Comparison of ENCODE assay signal across 9 mouse cellular contexts in genomic region chr15:81904939-81905338, GRCm38 (mm10). TPM values are rescaled to one million over a fixed set of nuclear protein-coding genes. Genes with fewer than 3 reads are reported as not detected.
DNase-seq lines count a peak whose midpoint lies in the region; ATAC-seq and TF ChIP-seq lines count a peak whose summit lies in the region.
"Had no signal": no experiment of that assay in that cellular context is flagged by ENCODE, and none has a peak within 500 bp of the region (broad histone marks: within the 10 kb centered on the region; RNA-seq: fewer than 3 reads in every experiment).

No protein-coding gene starts in this region.

- peak; percentile 92 for TF ChIP-seq CTCF in E14TG2a.4 (conservative IDR thresholded peaks at IDR 0.05; ENCODE audit: low read length)
- TF ChIP-seq CTCF in brain, embryonic 14.5 days (IDR thresholded peaks at IDR 0.05; ENCODE audit: borderline replicate concordance, extremely low read depth, insufficient read depth, insufficient read length), result peak; percentile 70; the same call in 1 of the 2 replicates
- peak; percentile 94 for TF ChIP-seq CTCF in layer of hippocampus, adult 2 months (conservative IDR thresholded peaks at IDR 0.05)

- no peaks in the 10 kb centered on the region for H3K27me3 ChIP-seq in hindbrain, embryonic 10.5 days (ENCODE audit: insufficient read depth, poor library complexity, severe bottlenecking)
- no peaks in the 10 kb centered on the region for H3K27me3 ChIP-seq in hindbrain, embryonic 16.5 days (replicated peaks; ENCODE audit: control insufficient read depth, insufficient read depth, low read length)
- no peaks in the 10 kb centered on the region for H3K27me3 ChIP-seq in E14TG2a.4 (ENCODE audit: insufficient read depth, low read length)

- H3K9me3 ChIP-seq in hindbrain, embryonic 10.5 days, result no peaks in the 10 kb centered on the region
- H3K9me3 ChIP-seq in hindbrain, embryonic 16.5 days (ENCODE audit: control insufficient read depth, low read length), result no peaks in the 10 kb centered on the region
- no peaks in the 10 kb centered on the region for H3K9me3 ChIP-seq in E14TG2a.4 (ENCODE audit: low read length)

- H3K36me3 ChIP-seq in hindbrain, embryonic 10.5 days, result peaks cover 99% of the 10 kb centered on the region
- peaks cover 48% of the 10 kb centered on the region for H3K36me3 ChIP-seq in hindbrain, embryonic 16.5 days (ENCODE audit: control insufficient read depth, insufficient read depth, low read length)
- H3K36me3 ChIP-seq in E14TG2a.4 (ENCODE audit: insufficient read depth, low read length), result peaks cover 99% of the 10 kb centered on the region

- H3K4me2 ChIP-seq in hindbrain, embryonic 16.5 days (ENCODE audit: low read length), result no peak overlapping the region

- H3K27ac ChIP-seq in hindbrain, embryonic 10.5 days, result no peak overlapping the region
- H3K27ac ChIP-seq in hindbrain, embryonic 16.5 days (ENCODE audit: low read depth, low read length), result no peak overlapping the region
- no peak overlapping the region; the same call in 1 of the 2 replicates for H3K27ac ChIP-seq in layer of hippocampus, adult 2 months
- H3K27ac ChIP-seq: macrophage had no signal

- no peak overlapping the region for H3K9ac ChIP-seq in hindbrain, embryonic 16.5 days (ENCODE audit: low read depth, low read length)

- H3K4me3 ChIP-seq in hindbrain, embryonic 10.5 days, result no peak overlapping the region
- H3K4me3 ChIP-seq in hindbrain, embryonic 16.5 days (ENCODE audit: low read length), result no peak overlapping the region
- no peak overlapping the region for H3K4me3 ChIP-seq in E14TG2a.4 (replicated peaks; ENCODE audit: low read length)
- no peak overlapping the region for H3K4me3 ChIP-seq in layer of hippocampus, adult 2 months

- DNase-seq in hindbrain, embryonic 10.5 days (ENCODE audit: low spot score), result peak; percentile 65
- peak; percentile 72 for DNase-seq in brain, embryonic 14.5 days (ENCODE audit: low read depth)
- peak; percentile 57 for DNase-seq in forelimb bud, embryonic 11.5 days (ENCODE audit: low read depth, low spot score)
- peak; percentile 41 to 87 for DNase-seq in layer of hippocampus, adult 2 months (ENCODE audit: low spot score in 2 of 2)
- DNase-seq in spleen, postnatal 36 days (ENCODE audit: low spot score in 2 of 2), result peak; percentile 47 to 67

- no peak for TF ChIP-seq POLR2A in brain, embryonic 14.5 days (IDR thresholded peaks at IDR 0.05; ENCODE audit: borderline replicate concordance, extremely low read depth, insufficient read depth, insufficient read length, poor library complexity, severe bottlenecking)

- H3K4me1 ChIP-seq in hindbrain, embryonic 10.5 days (replicated peaks), result no peaks in the 10 kb centered on the region
- no peaks in the 10 kb centered on the region for H3K4me1 ChIP-seq in hindbrain, embryonic 16.5 days (ENCODE audit: control insufficient read depth, insufficient read depth, low read depth, low read length)
- 0 out of 2 replicates have a peak, but pooled peaks cover 5% of the 10 kb centered on the region for H3K4me1 ChIP-seq in E14TG2a.4 (replicated peaks; ENCODE audit: low read depth, low read length)

- 34% methylated on average over 2 of the region's 2 CpGs for WGBS in hindbrain, embryonic 10.5 days
- WGBS in hindbrain, embryonic 16.5 days, result 35% methylated on average over 2 of the region's 2 CpGs

- no peak for ATAC-seq in hindbrain, embryonic 16.5 days
- ATAC-seq in megakaryocyte progenitor cell, adult 5-6 weeks (replicated peaks; ENCODE audit: poor library complexity), result peak; percentile 77

RNA-seq across cellular contexts. Expression of gene Polr3h, which starts 21.1 kb away (rescaled TPM):
- polyA plus RNA-seq in hindbrain, embryonic 10.5 days (2016; fragmentation: Nextera tagmentation; extraction: Ambion mirVana), result 84.8 and 86.3 TPM in 2 replicates
- 88.2 and 105 TPM in 2 replicates for polyA plus RNA-seq in hindbrain, embryonic 16.5 days (2015; fragmentation: Nextera tagmentation; extraction: Ambion mirVana)
- 30.8 and 34.4 TPM in 2 replicates for polyA plus RNA-seq in brain, embryonic 14.5 days (2012; rRNA removed)
- 10 to 100 TPM; 44.8 to 51.4 TPM for total RNA-seq in layer of hippocampus, adult 2 months (2021)
- total RNA-seq in megakaryocyte progenitor cell, adult 5-6 weeks (2015), result 14.0 and 17.1 TPM in 2 replicates
- 37.6 and 37.7 TPM in 2 replicates for total RNA-seq in megakaryocyte progenitor cell, adult 5-6 weeks (2017)

RNA-seq across cellular contexts. Expression of gene Csdc2, which starts 31.6 kb away (rescaled TPM):
- 13.8 and 33.7 TPM in 2 replicates for polyA plus RNA-seq in hindbrain, embryonic 10.5 days (2016; fragmentation: Nextera tagmentation; extraction: Ambion mirVana)
- 287 and 292 TPM in 2 replicates for polyA plus RNA-seq in hindbrain, embryonic 16.5 days (2015; fragmentation: Nextera tagmentation; extraction: Ambion mirVana)
- polyA plus RNA-seq in brain, embryonic 14.5 days (2012; rRNA removed), result 89.4 and 128 TPM in 2 replicates
- total RNA-seq in layer of hippocampus, adult 2 months (2021), result 10 to 100 TPM; 75.2 to 81.8 TPM
- not detected in 2 replicates for total RNA-seq in megakaryocyte progenitor cell, adult 5-6 weeks (2015)
- not detected in 2 replicates for total RNA-seq in megakaryocyte progenitor cell, adult 5-6 weeks (2017)

RNA-seq across cellular contexts. Expression of gene Aco2, which starts 32.8 kb away (rescaled TPM):
- polyA plus RNA-seq in hindbrain, embryonic 10.5 days (2016; fragmentation: Nextera tagmentation; extraction: Ambion mirVana), result 157 and 175 TPM in 2 replicates
- 333 and 346 TPM in 2 replicates for polyA plus RNA-seq in hindbrain, embryonic 16.5 days (2015; fragmentation: Nextera tagmentation; extraction: Ambion mirVana)
- 262 and 283 TPM in 2 replicates for polyA plus RNA-seq in brain, embryonic 14.5 days (2012; rRNA removed)
- total RNA-seq in layer of hippocampus, adult 2 months (2021), result 100 to 1,000 TPM; 442 to 446 TPM
- 77.3 and 90.7 TPM in 2 replicates for total RNA-seq in megakaryocyte progenitor cell, adult 5-6 weeks (2015)
- 122 and 130 TPM in 2 replicates for total RNA-seq in megakaryocyte progenitor cell, adult 5-6 weeks (2017)

RNA-seq across cellular contexts. Expression of gene Phf5a, which starts 33.2 kb away (rescaled TPM):
- polyA plus RNA-seq in hindbrain, embryonic 10.5 days (2016; fragmentation: Nextera tagmentation; extraction: Ambion mirVana), result 212 and 249 TPM in 2 replicates
- 118 and 122 TPM in 2 replicates for polyA plus RNA-seq in hindbrain, embryonic 16.5 days (2015; fragmentation: Nextera tagmentation; extraction: Ambion mirVana)
- polyA plus RNA-seq in brain, embryonic 14.5 days (2012; rRNA removed), result 85.1 and 103 TPM in 2 replicates
- 10 to 100 TPM; 33.0 to 36.8 TPM for total RNA-seq in layer of hippocampus, adult 2 months (2021)
- 123 and 128 TPM in 2 replicates for total RNA-seq in megakaryocyte progenitor cell, adult 5-6 weeks (2015)
- 83.2 and 110 TPM in 2 replicates for total RNA-seq in megakaryocyte progenitor cell, adult 5-6 weeks (2017)

RNA-seq across cellular contexts. Expression of gene Tob2, which starts 46.3 kb away (rescaled TPM):
- 18.6 and 19.1 TPM in 2 replicates for polyA plus RNA-seq in hindbrain, embryonic 10.5 days (2016; fragmentation: Nextera tagmentation; extraction: Ambion mirVana)
- 15.7 and 18.4 TPM in 2 replicates for polyA plus RNA-seq in hindbrain, embryonic 16.5 days (2015; fragmentation: Nextera tagmentation; extraction: Ambion mirVana)
- polyA plus RNA-seq in brain, embryonic 14.5 days (2012; rRNA removed), result 15.4 and 15.7 TPM in 2 replicates
- 10 to 100 TPM; 28.6 to 38.4 TPM for total RNA-seq in layer of hippocampus, adult 2 months (2021)
- total RNA-seq in megakaryocyte progenitor cell, adult 5-6 weeks (2015), result 33.9 and 36.3 TPM in 2 replicates
- 19.8 and 21.2 TPM in 2 replicates for total RNA-seq in megakaryocyte progenitor cell, adult 5-6 weeks (2017)
